ENCODE assay signal across 1 mouse cellular context in the genomic region with DNA sequence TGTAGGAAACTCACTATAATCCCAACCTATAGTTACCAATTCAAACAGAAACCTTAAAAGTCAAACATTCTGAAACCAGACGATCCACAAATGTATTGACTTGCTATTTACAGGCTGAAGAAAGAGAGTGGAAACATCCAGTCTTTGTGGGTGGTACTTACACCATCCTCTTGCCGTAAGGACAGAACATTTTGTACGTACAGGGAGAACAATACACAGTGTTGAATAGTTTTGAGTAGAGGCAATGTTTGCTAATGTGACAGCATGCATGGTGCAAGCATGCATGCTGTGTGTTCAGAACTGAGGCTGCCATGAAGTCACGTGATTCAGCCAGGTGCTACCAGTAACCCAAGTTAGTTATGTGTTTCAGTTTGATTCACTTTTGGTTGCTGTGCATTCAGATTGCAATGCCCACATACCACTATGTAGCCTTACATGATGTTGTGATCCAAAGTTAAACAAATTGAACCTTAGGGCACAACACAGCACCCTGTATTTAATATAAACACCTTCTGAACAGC.
TF ChIP-seq lines count a peak whose summit lies in the region.

No protein-coding gene starts in this region.

TF ChIP-seq in CH12.LX, 34 proteins besides CTCF, POLR2A, EP300 and RAD21 (continued from another document):
- TF ChIP-seq ZKSCAN1 (IDR thresholded peaks at IDR 0.05; ENCODE audit: borderline replicate concordance, low read depth, low read length): no peak
- TF ChIP-seq MAFK (IDR thresholded peaks at IDR 0.05; ENCODE audit: insufficient replicate concordance, low read length): no peak
